Mouse (Mus musculus) spleen, adult 2 months (tissue): ENCODE results near the gene Hells. TPM values are rescaled to one million over a fixed set of nuclear protein-coding genes. Genes with fewer than 3 reads are reported as not detected.

Experiments
- DNase-seq, 2 experiments: peaks; one replicate each; pipeline versions ENCODE4 v3.0.0 to v3.0.0-alpha.2; 2012 to 2021; ENCODE audit warnings: low spot score in 2 of 2, low read depth in 1 of 2
- H3K27ac ChIP-seq: fragments of 200-500 bp; 2 replicates; pipeline ENCODE4 v1.5.1; 2012; ENCODE audit warnings: low read length, inconsistent platforms; ENCODE audit not compliant: insufficient read depth
- H3K27me3 ChIP-seq: fragments of 200-500 bp; 2 replicates; pipeline ENCODE4 v1.6.1; 2012; ENCODE audit warnings: mild to moderate bottlenecking, moderate library complexity, low read length, inconsistent platforms; ENCODE audit not compliant: control insufficient read depth, insufficient read depth
- H3K36me3 ChIP-seq: fragments of 200-500 bp; 2 replicates; pipeline ENCODE4 v1.6.1; 2012; ENCODE audit warnings: mild to moderate bottlenecking, low read length, inconsistent platforms; ENCODE audit not compliant: control insufficient read depth, insufficient read depth
- H3K4me1 ChIP-seq: fragments of 200-500 bp; 2 replicates; pipeline ENCODE4 v1.6.1; 2011; ENCODE audit warnings: inconsistent platforms; ENCODE audit not compliant: control insufficient read depth, insufficient read depth, insufficient read length
- H3K4me3 ChIP-seq: fragments of 200-500 bp; 2 replicates; pipeline ENCODE4 v1.5.1; 2011; ENCODE audit warnings: mild to moderate bottlenecking, inconsistent platforms; ENCODE audit not compliant: insufficient read depth, insufficient read length; ENCODE audit errors: extremely low read depth
- CTCF ChIP-seq: fragments of 200-500 bp; IDR thresholded peaks from 2 replicates; pipeline ENCODE4 v1.5.1; 2011; ENCODE audit warnings: mild to moderate bottlenecking, inconsistent platforms; ENCODE audit not compliant: insufficient read depth, insufficient read length, insufficient replicate concordance; ENCODE audit errors: extremely low read depth
- POLR2A ChIP-seq: fragments of 200-500 bp; IDR thresholded peaks from 2 replicates; pipeline ENCODE4 v1.6.1; 2011; ENCODE audit warnings: low read depth, low read length, inconsistent platforms
- polyA plus RNA-seq: library from polyadenylated mRNA; depleted of rRNA; stranded (reverse); fragments of >200 nt; gene quantifications from 2 replicates; pipeline ENCODE4 v1.2.3, GENCODE M21; 2012; rRNA removed

The Hells gene
- polyA plus RNA-seq, 1 experiment = 0.79 TPM

DNA sequence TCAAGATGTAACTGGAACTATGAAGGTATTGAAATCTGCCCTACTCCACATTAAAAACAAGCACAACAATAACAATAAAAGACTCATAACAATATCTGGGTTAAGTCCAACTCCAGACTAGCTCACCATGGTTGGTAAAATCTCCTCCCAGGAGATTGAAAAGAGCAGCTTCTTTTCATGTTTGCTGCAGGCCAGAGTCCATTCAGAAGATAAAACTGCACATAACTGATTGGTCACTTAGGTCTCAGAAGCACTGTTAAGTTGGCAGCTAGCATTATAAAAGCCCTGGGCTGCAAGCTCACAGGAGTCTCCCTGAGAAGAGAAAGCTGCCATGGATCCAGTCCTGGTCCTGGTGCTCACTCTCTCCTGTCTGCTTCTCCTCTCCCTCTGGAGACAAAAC, 76.0 kb downstream of the Hells start, which contains the start of gene Cyp2c55:
Gene Cyp2c55 (plus strand): TSS at position 305 of the 400 bp plus-strand sequence.
- no peaks in the 10 kb centered on the region for H3K27me3 ChIP-seq
- no peak within 1 kb of the TSS for H3K27ac ChIP-seq
- H3K4me3 ChIP-seq = no peak within 1 kb of the TSS
- H3K4me1 ChIP-seq = no peaks in the 10 kb centered on the region
- TF ChIP-seq CTCF = no peak
- no peak for TF ChIP-seq POLR2A
- H3K36me3 ChIP-seq = no peaks in the 10 kb centered on the region
- DNase-seq = no peak

Other genes starting within 250 kb of the Hells start
- 2.1 and 2.6 TPM in 2 replicates for gene Noc3l, start 111.7 kb upstream of the Hells start, polyA plus RNA-seq
- 1.0 and 1.7 TPM in 2 replicates for gene Tbc1d12, start 94.3 kb upstream of the Hells start, polyA plus RNA-seq
- 0.05 TPM in 1 of 2 replicates, not detected in the other for gene Cyp2c55, start 76.1 kb downstream of the Hells start, polyA plus RNA-seq
- not detected in 2 replicates for gene Cyp2c65, start 130.1 kb downstream of the Hells start, polyA plus RNA-seq
- not detected in 2 replicates for gene Cyp2c66, start 183.0 kb downstream of the Hells start, polyA plus RNA-seq